Mouse (Mus musculus) ES-Bruce4 (cell line): ENCODE data around the gene Gm20683. TPM values are rescaled to one million over a fixed set of nuclear protein-coding genes. Genes with fewer than 3 reads are reported as not detected.

Source experiments
- H3K27ac ChIP-seq: 2 replicates; pipeline ENCODE4 v1.5.1; 2012; ENCODE audit warnings: low read length, inconsistent platforms; ENCODE audit not compliant: insufficient read depth
- H3K27me3 ChIP-seq: 2 replicates; pipeline ENCODE4 v1.6.1; 2012; ENCODE audit warnings: mild to moderate bottlenecking, low read length, inconsistent platforms; ENCODE audit not compliant: control insufficient read depth, poor library complexity, insufficient read depth, severe bottlenecking
- H3K36me3 ChIP-seq: 2 replicates; pipeline ENCODE4 v1.6.1; 2012; ENCODE audit warnings: inconsistent platforms, mild to moderate bottlenecking, low read length, moderate library complexity; ENCODE audit not compliant: control insufficient read depth, poor library complexity, insufficient read depth, severe bottlenecking
- H3K4me1 ChIP-seq: one replicate; pipeline ENCODE4 v1.8.1; 2011; ENCODE audit warnings: low read length; ENCODE audit not compliant: control insufficient read depth, insufficient read depth
- H3K4me3 ChIP-seq: 2 replicates; pipeline ENCODE4 v1.5.1; 2011; ENCODE audit warnings: low read depth, mild to moderate bottlenecking, low read length
- H3K9ac ChIP-seq: 2 replicates; pipeline ENCODE4 v1.6.1; 2012; ENCODE audit warnings: low read depth, mild to moderate bottlenecking, inconsistent platforms; ENCODE audit not compliant: poor library complexity, severe bottlenecking
- H3K9me3 ChIP-seq: replicated peaks from 2 replicates; pipeline ENCODE4 v1.6.1; 2012; ENCODE audit warnings: mild to moderate bottlenecking, low read length, inconsistent platforms; ENCODE audit not compliant: control insufficient read depth, poor library complexity, insufficient read depth, severe bottlenecking
- CTCF ChIP-seq: IDR thresholded peaks from one replicate; pipeline ENCODE4 v1.8.1; 2011; ENCODE audit warnings: low read depth, low read length
- EP300 ChIP-seq: IDR thresholded peaks from 2 replicates; pipeline ENCODE4 v1.6.1; 2011; ENCODE audit warnings: low read depth, low read length; ENCODE audit not compliant: insufficient read depth
- POLR2A ChIP-seq: IDR thresholded peaks from one replicate; pipeline ENCODE4 v1.8.1; 2011; ENCODE audit warnings: low read length; ENCODE audit not compliant: insufficient read depth
- polyA plus RNA-seq: library from polyadenylated mRNA; stranded (reverse); fragments of >200 nt; gene quantifications from 2 replicates; pipeline ENCODE4 v1.2.4, GENCODE M21; 2011; ENCODE audit warnings: low read depth; ENCODE audit not compliant: missing spikeins, insufficient read depth, insufficient read length

Gm20683 gene
- polyA plus RNA-seq, 1 experiment: 1.4 TPM

DNA sequence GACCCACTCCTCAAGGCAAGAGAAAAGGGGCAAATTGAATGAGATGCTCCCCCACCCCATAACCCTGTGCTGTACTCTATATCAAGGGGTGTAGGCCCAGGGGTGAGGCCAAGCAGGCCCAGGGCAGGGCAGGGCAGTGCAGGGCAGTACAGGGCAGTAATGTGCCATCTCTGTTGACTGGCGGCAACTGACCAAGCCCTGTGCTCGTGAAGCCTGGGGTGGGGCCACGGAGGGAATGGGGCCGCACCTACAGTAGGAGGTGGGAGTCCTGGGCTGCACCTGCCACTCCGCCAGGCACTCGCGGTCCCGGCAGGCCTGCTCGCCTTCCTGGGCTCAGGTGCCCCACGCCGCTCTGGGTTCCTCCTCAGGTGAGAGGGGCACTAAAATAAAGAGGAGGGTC lies 23.7 kb upstream of the Gm20683 start:
- no peak overlapping the region for H3K9ac ChIP-seq
- TF ChIP-seq EP300 (no peak), CTCF (no peak), POLR2A (no peak)
- no peaks in the 10 kb centered on the region for H3K27me3 ChIP-seq
- no peaks in the 10 kb centered on the region for H3K36me3 ChIP-seq
- no peaks in the 10 kb centered on the region for H3K9me3 ChIP-seq
- H3K4me1 ChIP-seq: peaks cover 3% of the 10 kb centered on the region
- no peak overlapping the region for H3K4me3 ChIP-seq
- no peak overlapping the region for H3K27ac ChIP-seq

DNA sequence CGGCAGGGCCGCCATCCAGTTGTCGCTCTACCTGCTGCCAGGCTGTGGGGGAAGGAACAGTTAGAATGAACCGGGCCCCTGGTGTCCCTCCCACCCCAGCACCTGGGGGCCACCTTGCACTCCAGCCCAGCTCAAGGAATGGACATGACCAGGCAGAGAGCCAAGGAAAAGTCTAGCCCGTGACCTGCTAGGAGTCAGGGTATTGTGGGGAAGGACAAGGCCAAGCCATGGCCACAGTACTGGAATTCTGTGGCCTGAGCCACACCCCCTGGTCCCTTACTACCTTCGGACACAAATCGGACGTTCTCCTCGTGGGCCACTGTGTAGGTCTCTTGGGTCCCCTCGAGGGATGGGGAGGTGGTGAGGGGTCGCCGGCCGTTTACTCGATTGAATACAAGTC lies 22.7 kb upstream of the Gm20683 start:
- no peak overlapping the region for H3K9ac ChIP-seq
- H3K36me3 ChIP-seq: no peaks in the 10 kb centered on the region
- no peak overlapping the region for H3K4me3 ChIP-seq
- no peak overlapping the region for H3K27ac ChIP-seq
- H3K9me3 ChIP-seq: no peaks in the 10 kb centered on the region
- H3K27me3 ChIP-seq: no peaks in the 10 kb centered on the region
- peaks cover 3% of the 10 kb centered on the region for H3K4me1 ChIP-seq
- TF ChIP-seq CTCF: no peak
- no peak for TF ChIP-seq EP300
- no peak for TF ChIP-seq POLR2A

DNA sequence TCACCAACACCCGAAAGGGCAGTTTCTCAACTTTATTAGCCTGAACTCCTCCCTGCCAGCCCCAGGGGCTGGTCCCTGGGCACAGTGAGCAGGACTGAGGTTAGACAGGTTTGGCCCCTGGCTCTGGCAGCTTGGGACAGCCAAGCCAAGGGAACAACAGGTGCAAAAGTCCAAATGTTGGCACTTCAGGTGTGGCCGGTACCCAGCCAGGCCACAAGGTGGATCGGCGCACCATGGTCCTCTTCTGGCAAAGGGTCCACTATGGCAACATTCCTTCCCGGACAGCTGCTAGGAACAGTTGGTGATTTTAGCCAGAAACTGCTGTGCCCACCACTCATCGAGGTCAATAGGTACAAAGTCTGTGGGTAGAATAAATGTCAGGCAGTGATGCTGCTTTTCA lies 22.1 kb upstream of the Gm20683 start:
- no peaks in the 10 kb centered on the region for H3K36me3 ChIP-seq
- H3K4me3 ChIP-seq: no peak overlapping the region
- TF ChIP-seq POLR2A (no peak), EP300 (no peak), CTCF (no peak)
- H3K4me1 ChIP-seq: peaks cover 3% of the 10 kb centered on the region
- H3K9ac ChIP-seq: no peak overlapping the region
- no peaks in the 10 kb centered on the region for H3K27me3 ChIP-seq
- no peak overlapping the region for H3K27ac ChIP-seq
- no peaks in the 10 kb centered on the region for H3K9me3 ChIP-seq

DNA sequence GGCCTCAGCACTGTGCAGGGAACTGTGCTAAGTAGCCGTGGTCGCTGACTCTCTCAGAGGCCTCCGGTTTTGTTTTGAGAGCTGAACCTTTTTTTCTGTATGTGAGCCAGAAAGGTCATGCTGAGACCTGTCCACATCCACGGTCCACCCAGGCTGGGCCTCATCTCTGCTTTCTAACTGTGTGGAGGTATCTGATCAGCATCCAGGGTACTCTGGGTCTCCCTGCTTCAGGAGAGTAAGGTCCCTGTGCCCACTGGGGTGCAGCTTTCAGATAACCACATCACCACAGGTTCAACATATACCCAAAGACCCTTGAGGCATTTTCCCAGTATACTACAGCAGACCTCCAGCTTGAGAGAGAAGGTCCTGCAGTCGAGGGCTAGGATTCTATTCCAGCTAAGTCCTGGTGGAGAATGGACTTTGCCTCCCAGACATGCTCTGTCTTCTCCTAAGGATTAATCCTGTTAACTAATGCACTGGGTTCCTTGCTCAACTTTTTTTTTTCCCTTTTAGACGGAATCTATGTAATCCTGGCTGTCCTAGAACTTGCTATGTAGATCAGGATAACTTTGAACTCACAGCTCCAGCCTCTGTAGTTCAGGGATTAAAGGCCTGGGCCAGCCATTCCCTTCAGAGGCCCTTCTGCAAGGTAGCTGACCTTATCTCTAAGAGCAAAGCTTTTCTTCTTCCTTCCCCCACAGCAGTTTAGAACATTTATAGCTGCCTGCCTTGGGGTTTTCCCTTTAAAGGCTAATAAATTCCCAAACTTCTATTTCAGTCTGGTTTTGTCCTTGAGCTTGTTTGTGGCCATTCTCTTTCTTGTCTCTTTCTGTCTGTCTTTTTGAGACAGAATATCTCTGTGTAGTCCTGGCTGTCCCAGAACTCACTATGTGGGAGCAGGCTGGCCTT lies 20.4 kb upstream of the Gm20683 start:
- H3K4me3 ChIP-seq: peak overlapping the region; percentile 83
- H3K9me3 ChIP-seq: no peaks in the 10 kb centered on the region
- H3K9ac ChIP-seq: peak overlapping the region; percentile 66
- H3K27me3 ChIP-seq: no peaks in the 10 kb centered on the region
- no peaks in the 10 kb centered on the region for H3K36me3 ChIP-seq
- TF ChIP-seq POLR2A: no peak
- no peak for TF ChIP-seq CTCF
- TF ChIP-seq EP300: no peak
- peaks cover 3% of the 10 kb centered on the region for H3K4me1 ChIP-seq
- no peak overlapping the region for H3K27ac ChIP-seq

DNA sequence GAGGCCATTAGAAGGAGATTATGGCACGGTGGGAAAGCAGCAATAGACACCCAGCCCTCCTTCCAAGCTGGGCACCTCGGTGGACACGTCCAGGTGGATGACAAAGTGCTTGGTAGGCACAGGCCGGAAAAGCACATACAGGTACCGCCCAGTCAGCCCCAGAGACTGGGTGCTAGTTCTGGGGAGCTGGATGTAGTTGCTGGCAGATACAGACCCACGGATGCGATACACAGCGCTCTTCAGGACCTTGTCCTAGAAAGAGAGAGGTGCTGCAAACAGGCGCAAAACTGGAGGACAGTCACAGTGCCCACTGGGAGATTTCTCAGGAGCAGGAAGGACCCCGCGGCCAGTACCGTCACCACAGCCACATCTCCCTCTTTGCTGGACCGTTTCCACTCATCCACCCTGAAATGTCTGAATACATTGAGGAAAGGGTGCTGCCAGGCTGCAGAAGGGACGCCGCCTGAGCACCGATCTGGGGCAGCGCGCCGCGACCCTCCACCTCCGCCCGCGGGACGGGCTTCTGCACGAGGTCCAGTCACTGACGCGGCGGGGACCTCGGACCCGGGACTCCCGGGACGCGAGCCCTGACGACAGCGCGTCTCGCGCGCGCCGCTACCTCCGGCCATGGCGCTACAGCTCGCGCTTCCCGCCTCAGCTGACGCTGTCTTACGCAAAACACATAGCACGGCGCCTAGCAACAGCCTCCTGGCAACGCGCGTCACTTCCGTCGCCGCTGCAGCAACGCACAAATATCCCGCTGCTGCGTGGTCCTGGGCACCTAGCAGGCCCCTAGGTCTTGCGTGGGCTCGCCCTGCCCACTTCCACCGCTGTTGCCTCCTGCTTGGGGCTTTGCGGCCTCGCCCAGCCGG lies 19.5 kb upstream of the Gm20683 start, which contains the start of gene Wdr90:
Gene Wdr90, minus strand, starts transcription at position 670 of the 872 bp plus-strand sequence.
- peak within 1 kb of the TSS; percentile 66 for H3K9ac ChIP-seq
- H3K36me3 ChIP-seq: no peaks in the 10 kb centered on the region
- H3K4me1 ChIP-seq: peaks cover 3% of the 10 kb centered on the region
- no peak within 1 kb of the TSS for H3K27ac ChIP-seq
- H3K9me3 ChIP-seq: no peaks in the 10 kb centered on the region
- peak within 1 kb of the TSS; percentile 83 for H3K4me3 ChIP-seq
- no peaks in the 10 kb centered on the region for H3K27me3 ChIP-seq
- TF ChIP-seq CTCF (no peak), POLR2A (peak; percentile 33), EP300 (0 out of 2 replicates have a peak, but pooled peaks have one; percentile 60)
